Mouse (Mus musculus) frontal cortex, postnatal 25 days (tissue): ENCODE data around the gene Fcna.

Source experiments
- DNase-seq, 2 experiments: peaks; one replicate each; pipeline ENCODE4 v3.0.0; 2022; ENCODE audit warnings: low spot score in 2 of 2

The Fcna gene

DNA sequence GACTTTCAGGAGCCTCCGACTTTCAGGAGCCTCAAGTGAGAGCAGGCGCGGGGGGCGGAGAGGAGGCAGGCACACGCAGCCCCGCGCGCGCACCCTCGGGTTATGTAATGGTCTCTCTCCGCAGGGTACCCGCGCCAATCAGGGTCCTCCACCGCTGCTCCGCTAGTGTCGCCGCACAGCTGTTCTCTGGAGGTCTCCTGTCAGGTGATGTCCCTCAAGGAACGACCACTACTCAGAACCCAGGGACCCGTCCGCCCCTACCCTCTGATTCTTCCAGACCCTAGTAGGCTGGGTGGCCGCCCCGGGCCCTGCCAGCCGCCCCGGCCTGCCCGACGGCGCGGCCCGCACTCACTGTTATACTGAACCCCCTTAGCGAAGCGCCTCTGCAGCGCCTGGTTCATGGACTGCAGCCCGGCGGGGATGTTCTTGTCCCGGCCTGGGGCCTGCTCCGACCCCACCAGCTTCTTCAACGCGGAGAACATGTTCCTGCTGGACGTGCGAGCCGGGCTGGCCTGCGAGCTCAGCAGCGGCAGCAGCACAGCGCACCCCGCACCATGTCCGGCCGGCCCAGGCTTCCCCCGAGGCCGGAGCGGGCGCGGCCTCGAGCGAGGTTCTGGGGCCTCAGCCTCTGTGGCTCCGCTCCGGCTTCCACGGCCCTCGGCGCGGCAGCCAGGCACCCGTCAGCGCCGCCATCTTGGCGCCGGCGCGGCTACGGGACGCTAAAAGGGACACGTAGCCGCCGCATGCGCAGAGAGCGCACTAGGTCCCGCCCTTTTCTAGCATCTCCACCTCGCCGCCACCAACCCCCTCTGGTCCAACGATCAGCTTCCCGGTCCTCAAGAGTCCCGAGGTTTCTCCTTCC lies 19.8 kb downstream of the Fcna start, which contains the start of gene Rabl6:
Gene Rabl6, minus strand, starts transcription at position 761 of the 862 bp plus-strand sequence.
- peak; percentile 83 to 84 for DNase-seq

DNA sequence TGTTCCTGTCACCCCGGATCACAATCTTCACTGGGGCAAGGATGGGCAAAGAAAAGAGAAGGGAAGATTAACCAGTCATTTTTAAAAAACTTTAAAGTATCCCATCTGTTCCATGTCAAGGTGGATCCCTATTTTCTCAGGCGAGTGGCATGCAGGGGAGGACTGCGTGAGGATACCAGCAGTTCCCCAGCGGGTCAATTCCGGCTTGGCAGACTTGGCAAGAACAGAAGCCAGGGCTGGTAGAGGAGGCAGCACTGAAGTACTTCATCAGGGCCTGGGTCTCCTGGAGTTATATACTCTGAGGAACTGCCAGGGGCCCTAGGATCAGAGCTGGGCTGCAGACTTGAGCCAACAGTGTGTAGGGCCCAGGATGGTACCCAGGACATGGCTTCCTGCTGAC lies 25.3 kb downstream of the Fcna start:
- DNase-seq = no peak

DNA sequence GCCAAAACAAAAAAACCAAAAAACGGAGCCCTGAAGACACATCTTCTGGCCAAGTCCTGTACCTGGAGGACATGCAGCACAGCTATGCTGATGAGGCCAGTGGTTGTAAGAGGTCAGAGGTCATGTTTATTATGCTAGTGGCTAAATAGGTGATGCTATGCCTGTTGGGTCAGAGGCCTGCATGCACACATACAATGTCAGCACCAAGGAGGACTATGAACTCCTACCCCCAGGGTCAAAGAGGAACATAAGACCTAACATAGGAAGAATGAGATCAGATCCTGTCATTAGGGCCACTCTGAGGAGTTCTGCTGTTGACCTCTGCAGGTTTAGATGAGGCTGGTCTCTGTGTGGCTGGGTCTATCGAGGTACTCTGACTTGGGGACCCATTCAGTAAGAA lies 27.8 kb downstream of the Fcna start:
- DNase-seq = no peak

DNA sequence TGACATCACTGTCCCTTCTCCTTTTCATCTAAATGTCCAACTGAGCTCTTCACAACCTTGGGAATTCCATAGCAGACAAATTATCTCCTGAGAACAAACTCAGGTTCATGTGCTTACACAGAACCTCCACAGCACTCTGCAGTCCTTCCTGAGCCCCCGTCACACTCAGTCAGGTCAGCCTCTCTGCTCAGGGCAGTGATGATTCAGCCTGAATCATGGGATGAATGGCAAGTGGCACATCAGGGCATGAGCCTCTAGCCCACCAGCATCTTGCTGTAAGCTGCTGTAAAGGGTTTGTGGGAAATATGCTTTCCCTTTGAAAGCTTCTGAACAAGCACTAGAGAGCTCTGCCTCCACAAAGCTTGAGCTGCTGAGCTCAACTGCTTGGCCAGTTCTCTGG lies 29.1 kb downstream of the Fcna start:
- DNase-seq = no peak

DNA sequence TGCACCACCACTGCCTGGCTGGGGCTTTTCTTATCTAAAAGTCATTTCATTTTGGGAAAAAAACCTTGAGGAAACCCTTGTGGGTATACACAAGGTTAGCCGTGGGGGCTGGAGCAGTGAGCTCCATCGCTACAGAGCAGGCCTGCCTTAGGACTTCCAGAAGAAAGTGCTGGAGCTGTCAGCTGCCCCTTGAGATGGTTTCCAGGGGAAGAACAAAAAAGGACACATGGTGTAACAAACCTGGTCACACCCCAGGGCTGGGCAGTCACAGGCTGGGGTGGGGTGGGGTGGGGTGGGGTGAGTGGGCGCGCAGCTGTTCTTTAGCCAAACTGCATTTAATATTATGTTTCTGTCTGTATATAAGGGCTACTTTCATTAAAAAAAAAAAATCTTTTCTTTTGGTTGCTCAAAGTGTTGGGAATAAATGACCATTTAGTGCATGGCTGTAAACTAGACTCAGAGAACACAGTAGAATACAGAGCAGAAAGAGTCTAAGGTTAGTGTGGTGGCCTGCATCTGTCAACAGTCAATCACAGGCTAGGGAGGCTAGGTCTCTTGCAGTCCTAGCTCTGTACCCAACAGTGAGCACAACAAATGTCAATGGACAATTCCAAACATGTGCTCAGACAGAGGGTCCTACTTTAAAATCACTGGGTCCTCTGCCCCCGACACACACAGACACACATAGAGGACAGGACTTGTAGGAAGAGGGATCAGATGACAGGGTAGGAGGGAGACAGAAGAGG lies 30.9 kb downstream of the Fcna start:
- DNase-seq = no peak

DNA sequence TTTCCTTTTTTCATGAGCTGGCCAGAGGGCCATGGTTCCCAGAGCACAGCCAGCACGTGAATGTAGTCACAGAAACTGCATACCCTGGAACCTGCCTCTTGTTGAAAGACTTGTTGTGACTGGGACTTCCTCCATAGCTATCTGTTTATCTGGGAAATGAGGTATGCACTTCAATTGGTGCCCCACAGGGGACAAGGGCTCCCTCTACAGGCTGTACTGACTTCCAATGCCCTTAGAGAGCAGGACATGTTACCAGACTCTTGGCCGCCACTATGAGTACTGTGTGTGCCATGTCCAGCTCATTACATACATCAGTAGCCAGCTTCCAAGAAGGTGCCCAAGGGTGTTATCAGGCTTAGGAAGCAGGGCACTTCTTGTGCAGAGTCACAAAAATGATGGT lies 36.0 kb downstream of the Fcna start:
- DNase-seq = no peak

- no peak for DNase-seq
These were observed 39.5 kb downstream of the Fcna start for GRCm38 (mm10) chr2:25588227-25588907.

- no peak for DNase-seq
These were observed 40.5 kb downstream of the Fcna start for GRCm38 (mm10) chr2:25587290-25587689.

DNA sequence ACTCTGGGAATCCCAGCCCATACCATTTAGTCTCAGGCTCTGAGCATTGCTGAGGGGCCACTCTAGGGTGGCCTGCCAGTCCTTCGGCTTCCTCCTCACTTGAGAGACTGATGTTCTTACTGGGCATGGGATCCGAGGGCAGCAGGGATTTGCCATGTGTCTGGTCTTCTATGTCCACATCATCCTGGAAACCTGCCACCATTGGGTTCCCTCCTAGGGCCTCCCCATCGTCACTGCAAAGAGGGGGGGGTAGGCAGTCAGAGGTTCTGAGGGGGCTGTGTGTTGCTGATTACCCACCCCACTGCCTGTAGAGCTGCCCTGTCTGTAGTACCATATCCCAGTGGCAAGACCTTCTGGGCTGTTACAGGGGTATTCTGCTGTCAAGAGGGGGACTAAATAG lies 42.2 kb downstream of the Fcna start:
- DNase-seq = no peak

- DNase-seq = no peak
These were observed 43.0 kb downstream of the Fcna start for GRCm38 (mm10) chr2:25584856-25585255.

DNA sequence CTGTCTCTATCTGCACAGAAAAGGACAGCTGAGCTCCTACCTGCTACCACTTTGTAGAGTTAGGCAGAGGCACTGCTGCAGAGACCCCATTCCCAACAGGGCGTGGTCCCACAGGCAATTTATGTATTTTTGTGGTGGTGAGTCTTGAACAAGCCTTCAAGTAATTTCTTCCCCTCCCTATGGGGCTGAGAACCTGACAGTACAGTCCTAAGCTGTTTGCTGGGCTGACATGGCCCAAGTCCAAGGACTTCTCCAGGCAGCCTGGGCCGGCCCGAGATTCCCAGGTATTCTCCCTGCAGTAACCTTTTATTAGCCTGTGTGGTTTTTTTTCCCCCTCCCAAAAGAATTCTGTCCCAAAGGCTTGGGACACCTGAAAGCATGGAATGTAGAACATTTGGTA lies 43.7 kb downstream of the Fcna start:
- no peak for DNase-seq

- no peak for DNase-seq
These were observed 44.3 kb downstream of the Fcna start for GRCm38 (mm10) chr2:25583571-25583970.

- peak in 1 of 2 experiments; percentile 19 for DNase-seq
These were observed 44.7 kb downstream of the Fcna start for GRCm38 (mm10) chr2:25583120-25583481.

DNA sequence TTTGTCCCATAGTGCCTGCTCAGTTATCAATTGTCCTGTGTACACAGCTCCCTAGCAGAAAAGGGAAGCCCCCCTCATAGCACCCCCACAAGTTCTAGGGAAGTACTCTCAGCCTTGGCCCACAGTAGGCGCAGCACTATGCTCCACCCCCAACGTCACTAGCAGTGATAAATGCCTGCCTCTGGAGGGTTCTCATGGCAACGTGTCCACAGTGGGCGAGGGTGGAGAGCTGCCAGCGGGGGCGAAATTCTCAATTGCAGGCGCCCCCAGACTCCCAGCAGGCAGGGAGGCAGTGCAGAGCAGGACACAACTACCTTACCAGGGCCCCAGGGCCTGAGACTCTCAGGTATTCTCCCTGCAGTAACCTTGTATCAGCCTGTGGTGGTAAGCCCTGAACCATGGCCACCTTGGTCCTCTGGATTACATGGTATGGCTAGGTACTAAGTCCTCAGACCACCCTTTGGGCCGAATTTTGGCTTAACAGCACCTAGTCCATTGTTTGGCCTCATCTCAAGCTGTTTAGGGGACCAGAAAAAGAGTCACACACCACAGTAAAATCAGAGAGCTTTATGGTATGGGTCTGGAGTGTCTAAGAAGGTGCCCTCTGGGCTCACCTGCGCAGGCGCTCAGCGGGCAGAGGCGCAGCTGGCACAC lies 45.2 kb downstream of the Fcna start:
- DNase-seq = peak; percentile 71 to 84

- DNase-seq = no peak
These were observed 45.9 kb downstream of the Fcna start for GRCm38 (mm10) chr2:25581901-25582301.

DNA sequence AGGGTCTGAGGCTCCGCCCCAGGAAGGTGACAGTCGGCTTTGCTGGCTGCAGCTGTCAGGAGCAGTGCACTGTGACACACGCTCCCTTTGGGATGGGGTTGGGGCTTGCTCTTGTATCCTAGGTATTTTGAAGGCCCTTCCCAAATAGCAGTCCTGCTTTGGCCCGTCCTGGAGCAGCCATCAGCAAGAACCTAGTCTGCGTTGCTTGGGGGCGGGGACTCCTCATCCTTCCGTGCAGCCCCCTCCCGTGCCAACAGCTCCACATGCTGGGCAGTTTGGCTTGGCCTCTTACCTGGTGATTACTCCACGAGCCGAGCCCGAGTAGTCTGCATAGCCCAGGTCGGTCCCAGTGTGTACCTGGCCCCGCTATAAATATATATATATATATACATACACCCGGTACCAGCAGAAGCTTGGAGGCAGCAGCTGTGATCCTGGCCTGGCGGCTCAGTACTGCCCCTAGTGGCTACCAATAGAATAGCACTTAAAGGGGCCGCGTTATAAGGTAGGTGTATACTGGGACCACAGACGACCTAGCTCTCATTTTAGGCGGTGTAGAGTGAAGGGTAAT lies 46.5 kb downstream of the Fcna start, which contains the start of gene Ajm1:
Gene Ajm1, minus strand, starts transcription at position 464 of the 571 bp plus-strand sequence.
- DNase-seq = peak; percentile 62 to 68

GRCm38 (mm10) chr2:25580621-25581101 lies 47.2 kb downstream of the Fcna start:
- peak in 1 of 2 experiments; percentile 27 for DNase-seq

DNA sequence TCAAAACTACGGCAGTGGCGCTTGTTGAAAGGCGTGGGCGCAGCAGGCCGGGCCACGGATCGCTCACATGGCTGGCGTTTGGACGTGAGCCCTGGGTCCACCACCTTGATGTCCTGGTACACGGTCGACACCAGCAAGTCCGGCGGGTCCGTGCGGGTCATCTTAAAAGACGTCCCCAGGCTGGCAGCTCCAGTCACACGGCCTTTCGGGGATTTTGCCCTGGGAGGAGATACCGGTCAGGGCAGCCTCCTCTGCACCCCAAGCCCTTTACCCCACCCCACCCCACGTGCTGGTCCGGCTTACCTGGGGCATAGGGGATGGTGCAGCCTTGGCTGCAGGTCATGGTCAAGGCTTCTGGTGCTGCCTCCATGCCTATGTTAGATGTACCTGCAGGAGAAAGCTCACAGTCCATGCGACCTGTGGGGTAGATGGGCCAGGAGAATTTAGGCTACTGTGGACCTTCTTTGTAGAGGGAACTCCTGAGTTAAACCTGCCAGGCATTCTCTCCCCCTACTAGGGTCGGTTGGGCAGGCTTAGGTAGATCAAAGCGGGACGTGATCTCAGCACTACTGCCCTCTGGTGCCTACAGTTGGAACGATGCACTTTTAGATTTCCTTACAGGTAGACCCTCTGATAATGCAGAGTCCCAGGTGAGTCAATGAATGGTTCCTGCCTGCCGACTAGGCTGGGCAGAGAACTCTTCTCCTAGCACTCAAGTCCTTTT lies 47.9 kb downstream of the Fcna start:
- peak in 1 of 2 experiments; percentile 26 for DNase-seq

DNA sequence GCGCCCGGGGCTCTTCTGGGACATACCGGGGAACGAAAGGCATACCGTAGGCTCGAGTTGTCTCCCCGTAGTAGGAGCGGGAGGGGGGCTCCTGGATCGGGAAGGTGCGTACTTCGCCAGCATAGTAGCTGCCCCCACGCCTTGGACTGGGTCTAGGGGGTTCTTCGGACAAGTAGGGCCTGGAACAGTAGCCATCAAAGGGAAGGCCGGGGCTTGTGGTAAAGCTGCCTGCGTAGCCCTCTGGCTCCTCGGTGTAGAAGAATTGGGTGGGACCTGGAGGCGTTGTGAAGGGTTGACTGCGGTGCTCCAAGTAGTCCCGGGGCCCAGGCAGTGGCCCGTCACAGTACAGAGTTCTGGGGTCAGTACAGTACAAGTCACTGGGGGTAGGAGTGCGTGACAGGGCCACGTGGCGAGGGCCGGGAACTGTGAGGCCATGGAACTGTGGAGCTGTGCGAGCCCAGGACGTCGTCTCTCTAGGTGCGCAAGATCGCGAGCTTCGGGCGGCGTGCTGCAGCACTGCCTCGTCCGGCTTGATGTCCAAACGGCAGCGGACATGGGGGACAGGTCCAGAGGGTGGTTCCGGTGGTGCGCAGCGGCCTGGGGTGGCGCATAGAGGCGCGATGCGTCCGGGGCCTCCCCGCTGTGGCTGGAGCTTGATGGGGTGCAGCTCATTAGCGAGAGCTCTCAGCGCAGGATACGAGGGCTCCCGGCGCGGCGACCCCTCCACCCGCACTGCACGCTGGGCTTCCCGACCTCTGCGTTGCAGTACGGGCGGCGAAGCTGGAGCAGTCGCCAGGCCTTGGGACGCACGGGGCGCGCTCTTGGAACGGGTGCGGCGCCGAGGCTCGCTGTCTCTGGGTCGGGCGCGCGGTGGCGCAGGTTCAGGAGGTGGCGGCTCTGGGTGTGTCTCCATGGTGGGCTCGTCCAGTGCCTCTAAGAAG lies 48.8 kb downstream of the Fcna start:
- DNase-seq = no peak
